Mouse (Mus musculus) lung, embryonic 15.5 days (tissue): ENCODE data around the gene Htr1f. TPM values are rescaled to one million over a fixed set of nuclear protein-coding genes. Genes with fewer than 3 reads are reported as not detected.

Experiments
- ATAC-seq: fragments of 200-750 bp; cut with Nextera tagmentation; 2 replicates; pipeline ENCODE4 v1.8.0; 2017; ENCODE audit warnings: moderate number of reproducible peaks, borderline replicate concordance; ENCODE audit not compliant: low FRiP score, low TSS enrichment; ENCODE audit errors: extremely low read depth
- H3K27ac ChIP-seq: fragments of 300-500 bp; sonication (generic); 2 replicates; pipeline ENCODE4 v1.5.1; 2015; ENCODE audit warnings: moderate library complexity, mild to moderate bottlenecking, inconsistent platforms
- H3K27me3 ChIP-seq: fragments of 300-500 bp; sonication (generic); 2 replicates; pipeline ENCODE4 v1.6.1; 2015; ENCODE audit warnings: inconsistent platforms
- H3K36me3 ChIP-seq: fragments of 300-500 bp; sonication (generic); 2 replicates; pipeline ENCODE4 v1.6.1; 2015; ENCODE audit warnings: inconsistent platforms
- H3K4me1 ChIP-seq: fragments of 300-500 bp; sonication (generic); 2 replicates; pipeline ENCODE4 v1.6.1; 2015; ENCODE audit warnings: inconsistent platforms
- H3K4me2 ChIP-seq: fragments of 300-500 bp; sonication (generic); 2 replicates; pipeline ENCODE4 v1.6.1; 2015; ENCODE audit warnings: inconsistent platforms, mild to moderate bottlenecking, moderate library complexity
- H3K4me3 ChIP-seq: fragments of 300-500 bp; sonication (generic); 2 replicates; pipeline ENCODE4 v1.5.1; 2015; ENCODE audit warnings: mild to moderate bottlenecking, inconsistent platforms
- H3K9ac ChIP-seq: fragments of 300-500 bp; sonication (generic); 2 replicates; pipeline ENCODE4 v1.6.1; 2015; ENCODE audit warnings: inconsistent platforms
- H3K9me3 ChIP-seq: fragments of 300-500 bp; sonication (generic); 2 replicates; pipeline ENCODE4 v1.6.1; 2016; ENCODE audit warnings: inconsistent platforms
- WGBS: fragments of 180-500 bp; shearing (Covaris S2); methylation state at CpG from one replicate; pipeline ENCODE4 v1.1.7; 2015; 5-methylcytosine and 5-hydroxymethylcytosine counted together
- polyA plus RNA-seq: library from polyadenylated mRNA; unstranded; fragments of >200 nt; fragmentation: Nextera tagmentation; extraction: Ambion mirVana; gene quantifications from 2 replicates; pipeline ENCODE4 v1.2.1, GENCODE M21; 2015

The Htr1f gene
- polyA plus RNA-seq, 1 experiment from 2014 or later: not detected

- Histone ChIP-seq H3K27ac (no peak overlapping the region), H3K4me3 (no peak overlapping the region), H3K4me1 (no peaks in the 10 kb centered on the region), H3K27me3 (no peaks in the 10 kb centered on the region), H3K9ac (no peak overlapping the region), H3K36me3 (no peaks in the 10 kb centered on the region), H3K9me3 (no peaks in the 10 kb centered on the region), H3K4me2 (no peak overlapping the region)
- ATAC-seq: no peak
- 94% methylated on average over 1 of the region's 1 CpGs for WGBS
These were observed 86.9 kb downstream of the Htr1f start for GRCm38 (mm10) chr16:65018710-65019109.

GRCm38 (mm10) chr16:65018134-65018533 is 87.5 kb downstream of the Htr1f start:
- ATAC-seq: no peak
- whole genome bisulfite sequencing: 55% methylated on average over 7 of the region's 7 CpGs
- Histone ChIP-seq H3K36me3 (no peaks in the 10 kb centered on the region), H3K9me3 (no peaks in the 10 kb centered on the region), H3K27me3 (no peaks in the 10 kb centered on the region), H3K4me3 (no peak overlapping the region), H3K27ac (no peak overlapping the region), H3K4me2 (no peak overlapping the region), H3K9ac (no peak overlapping the region), H3K4me1 (no peaks in the 10 kb centered on the region)

- no peaks in the 10 kb centered on the region for H3K36me3 ChIP-seq
- no peak overlapping the region for H3K27ac ChIP-seq
- no peak overlapping the region for H3K4me3 ChIP-seq
- H3K4me1 ChIP-seq: no peaks in the 10 kb centered on the region
- ATAC-seq: no peak
- H3K27me3 ChIP-seq: no peaks in the 10 kb centered on the region
- H3K9ac ChIP-seq: no peak overlapping the region
- no peaks in the 10 kb centered on the region for H3K9me3 ChIP-seq
- H3K4me2 ChIP-seq: no peak overlapping the region
- 59% methylated on average over 1 of the region's 1 CpGs for WGBS
These were observed 88.1 kb downstream of the Htr1f start for GRCm38 (mm10) chr16:65017566-65017965.

GRCm38 (mm10) chr16:65015241-65015640 is 90.4 kb downstream of the Htr1f start:
- Histone ChIP-seq H3K4me1 (no peaks in the 10 kb centered on the region), H3K36me3 (no peaks in the 10 kb centered on the region), H3K27me3 (no peaks in the 10 kb centered on the region), H3K9ac (no peak overlapping the region), H3K9me3 (no peaks in the 10 kb centered on the region), H3K4me3 (no peak overlapping the region), H3K27ac (no peak overlapping the region), H3K4me2 (no peak overlapping the region)
- 78% methylated on average over 4 of the region's 4 CpGs for WGBS
- no peak for ATAC-seq

GRCm38 (mm10) chr16:65001993-65002821 is 103.4 kb downstream of the Htr1f start:
- Histone ChIP-seq H3K27me3 (no peaks in the 10 kb centered on the region), H3K9me3 (no peaks in the 10 kb centered on the region), H3K27ac (no peak overlapping the region), H3K4me1 (no peaks in the 10 kb centered on the region), H3K4me2 (no peak overlapping the region), H3K4me3 (no peak overlapping the region), H3K9ac (no peak overlapping the region), H3K36me3 (no peaks in the 10 kb centered on the region)
- no peak for ATAC-seq
- 68% methylated on average over 6 of the region's 6 CpGs for WGBS

- no peaks in the 10 kb centered on the region for H3K27me3 ChIP-seq
- no peak for ATAC-seq
These were observed 116.3 kb downstream of the Htr1f start for GRCm38 (mm10) chr16:64989279-64989800.

GRCm38 (mm10) chr16:64987564-64987963 is 118.1 kb downstream of the Htr1f start:
- no peaks in the 10 kb centered on the region for H3K4me1 ChIP-seq
- H3K9me3 ChIP-seq: no peaks in the 10 kb centered on the region
- no peak overlapping the region for H3K4me2 ChIP-seq
- ATAC-seq: no peak
- H3K9ac ChIP-seq: no peak overlapping the region
- H3K4me3 ChIP-seq: no peak overlapping the region
- whole genome bisulfite sequencing: 86% methylated on average over 6 of the region's 6 CpGs
- no peaks in the 10 kb centered on the region for H3K36me3 ChIP-seq
- no peak overlapping the region for H3K27ac ChIP-seq
- no peaks in the 10 kb centered on the region for H3K27me3 ChIP-seq

More at GRCm38 (mm10) chr16:64989279-64989800, 116.3 kb downstream of the Htr1f start:
- H3K4me2 ChIP-seq: no peak overlapping the region
- no peaks in the 10 kb centered on the region for H3K9me3 ChIP-seq
- 69% methylated on average over 3 of the region's 3 CpGs for WGBS
- no peak overlapping the region for H3K9ac ChIP-seq
- H3K4me1 ChIP-seq: no peaks in the 10 kb centered on the region
- no peaks in the 10 kb centered on the region for H3K36me3 ChIP-seq
- no peak overlapping the region for H3K4me3 ChIP-seq
- H3K27ac ChIP-seq: no peak overlapping the region

GRCm38 (mm10) chr16:64987049-64987448 is 118.6 kb downstream of the Htr1f start:
- ATAC-seq: no peak
- H3K9me3 ChIP-seq: no peaks in the 10 kb centered on the region
- WGBS: 54% methylated on average over 2 of the region's 2 CpGs

GRCm38 (mm10) chr16:64974636-64975035 is 131.0 kb downstream of the Htr1f start:
- Histone ChIP-seq H3K9ac (no peak overlapping the region), H3K27ac (no peak overlapping the region)
- 80% methylated on average over 5 of the region's 5 CpGs for WGBS

More at GRCm38 (mm10) chr16:64987049-64987448, 118.6 kb downstream of the Htr1f start:
- H3K27me3 ChIP-seq: no peaks in the 10 kb centered on the region
- H3K36me3 ChIP-seq: no peaks in the 10 kb centered on the region
- H3K4me3 ChIP-seq: no peak overlapping the region
- no peaks in the 10 kb centered on the region for H3K4me1 ChIP-seq
- H3K4me2 ChIP-seq: no peak overlapping the region
- no peak overlapping the region for H3K9ac ChIP-seq
- H3K27ac ChIP-seq: no peak overlapping the region

GRCm38 (mm10) chr16:64973533-64974305 is 131.9 kb downstream of the Htr1f start:
- no peak for ATAC-seq
- no peaks in the 10 kb centered on the region for H3K36me3 ChIP-seq

More at GRCm38 (mm10) chr16:64974636-64975035, 131.0 kb downstream of the Htr1f start:
- ATAC-seq: no peak
- Histone ChIP-seq H3K4me2 (no peak overlapping the region), H3K27me3 (no peaks in the 10 kb centered on the region), H3K36me3 (no peaks in the 10 kb centered on the region), H3K4me3 (no peak overlapping the region), H3K9me3 (no peaks in the 10 kb centered on the region), H3K4me1 (no peaks in the 10 kb centered on the region)

GRCm38 (mm10) chr16:64961690-64962089 is 144.0 kb downstream of the Htr1f start:
- no peak overlapping the region for H3K4me3 ChIP-seq
- H3K4me1 ChIP-seq: no peaks in the 10 kb centered on the region
- no peaks in the 10 kb centered on the region for H3K27me3 ChIP-seq
- H3K36me3 ChIP-seq: no peaks in the 10 kb centered on the region
- H3K4me2 ChIP-seq: no peak overlapping the region
- H3K9me3 ChIP-seq: no peaks in the 10 kb centered on the region
- no peak overlapping the region for H3K27ac ChIP-seq
- ATAC-seq: no peak
- no peak overlapping the region for H3K9ac ChIP-seq
- WGBS: 87% methylated on average over 4 of the region's 4 CpGs

More at GRCm38 (mm10) chr16:64973533-64974305, 131.9 kb downstream of the Htr1f start:
- Histone ChIP-seq H3K27me3 (no peaks in the 10 kb centered on the region), H3K4me2 (no peak overlapping the region), H3K4me3 (no peak overlapping the region), H3K9me3 (no peaks in the 10 kb centered on the region), H3K27ac (no peak overlapping the region), H3K9ac (no peak overlapping the region), H3K4me1 (no peaks in the 10 kb centered on the region)
- 61% methylated on average over 4 of the region's 4 CpGs for WGBS
